Mouse (Mus musculus) CH12.LX (cell line): Measurements from ENCODE around the gene Vcpkmt. TPM values are rescaled to one million over a fixed set of nuclear protein-coding genes. Genes with fewer than 3 reads are reported as not detected.

Source experiments
- DNase-seq: peaks from one replicate; pipeline ENCODE4 v3.0.0-alpha.2; 2013; ENCODE audit errors: extremely low read depth
- H3K27ac ChIP-seq: 2 replicates; pipeline ENCODE4 v1.5.1; 2012; ENCODE audit warnings: low read depth, mild to moderate bottlenecking, control low read depth, moderate library complexity; ENCODE audit not compliant: insufficient read depth
- H3K27me3 ChIP-seq: replicated peaks from 2 replicates; pipeline ENCODE3; 2012; ENCODE audit warnings: inconsistent platforms
- H3K36me3 ChIP-seq, 2 experiments: replicated peaks in 1 of 2; 2 replicates each; pipeline versions ENCODE3 to v1.6.1; 2012; ENCODE audit warnings: inconsistent platforms in 1 of 2, low read length in 1 of 2, mild to moderate bottlenecking in 1 of 2, mixed read lengths in 1 of 2, moderate library complexity in 1 of 2; ENCODE audit not compliant: control insufficient read depth in 1 of 2, insufficient read depth in 1 of 2
- H3K4me1 ChIP-seq, 2 experiments: 2 replicates each; pipeline ENCODE4 v1.6.1; 2012; ENCODE audit warnings: inconsistent platforms in 1 of 2, moderate library complexity in 1 of 2; ENCODE audit not compliant: insufficient read depth in 2 of 2, control insufficient read depth in 1 of 2
- H3K4me2 ChIP-seq: 2 replicates; pipeline ENCODE4 v1.6.1; 2012; ENCODE audit warnings: low read depth, mild to moderate bottlenecking, control low read depth; ENCODE audit not compliant: poor library complexity, insufficient read depth, severe bottlenecking
- H3K4me3 ChIP-seq, 3 experiments: fragments of 150-350 bp in 1 of 3; sonication (generic) in 1 of 3; replicated peaks in 1 of 3; 2 replicates each; pipeline versions ENCODE3 to v1.5.1; 2011 to 2012; ENCODE audit warnings: low read depth in 2 of 3, low read length in 2 of 3, mild to moderate bottlenecking in 2 of 3, moderate library complexity in 2 of 3, control low read depth in 1 of 3, improper control_type of control experiment in 1 of 3, inconsistent platforms in 1 of 3, mixed read lengths in 1 of 3; ENCODE audit not compliant: poor library complexity in 1 of 3
- H3K79me2 ChIP-seq: replicated peaks from 2 replicates; pipeline ENCODE4 v1.6.1; 2012; ENCODE audit warnings: mild to moderate bottlenecking, moderate library complexity; ENCODE audit not compliant: control insufficient read depth, poor library complexity, insufficient read depth, severe bottlenecking; ENCODE audit errors: extremely low read depth
- H3K9ac ChIP-seq: 2 replicates; pipeline ENCODE4 v1.6.1; 2012; ENCODE audit warnings: low read depth, mild to moderate bottlenecking, control low read depth, moderate library complexity; ENCODE audit not compliant: insufficient read depth
- H3K9me3 ChIP-seq: replicated peaks from 2 replicates; pipeline ENCODE3; 2012; ENCODE audit warnings: low read length, inconsistent platforms, mixed read lengths
- CHD1 ChIP-seq: IDR thresholded peaks from 2 replicates; pipeline ENCODE4 v1.6.1; 2012; ENCODE audit warnings: low read depth, low read length, improper control_type of control experiment, inconsistent platforms
- CHD2 ChIP-seq: IDR thresholded peaks from 2 replicates; pipeline ENCODE4 v1.6.1; 2011; ENCODE audit warnings: low read length, improper control_type of control experiment
- CTCF ChIP-seq, 2 experiments: IDR thresholded peaks in 1 of 2; conservative IDR thresholded peaks in 1 of 2; 2 replicates each; pipeline ENCODE4 v1.5.1; 2011 to 2012; ENCODE audit warnings: low read depth in 2 of 2, low read length in 2 of 2, improper control_type of control experiment in 1 of 2, inconsistent platforms in 1 of 2, mild to moderate bottlenecking in 1 of 2, moderate library complexity in 1 of 2
- EP300 ChIP-seq: IDR thresholded peaks from 2 replicates; pipeline ENCODE4 v1.6.1; 2011; ENCODE audit warnings: low read length, improper control_type of control experiment
- ETS1 ChIP-seq: conservative IDR thresholded peaks from 2 replicates; pipeline ENCODE4 v1.6.1; 2012; ENCODE audit warnings: low read depth, mild to moderate bottlenecking, inconsistent platforms, low read length, improper control_type of control experiment, moderate library complexity
- GABPA ChIP-seq: IDR thresholded peaks from 2 replicates; pipeline ENCODE4 v1.6.1; 2012; ENCODE audit warnings: low read depth, low read length, improper control_type of control experiment, inconsistent platforms; ENCODE audit not compliant: insufficient replicate concordance
- HCFC1 ChIP-seq: IDR thresholded peaks from 2 replicates; pipeline ENCODE4 v1.6.1; 2012; ENCODE audit warnings: low read depth, mild to moderate bottlenecking, inconsistent platforms, low read length, improper control_type of control experiment
- JUN ChIP-seq: IDR thresholded peaks from 2 replicates; pipeline ENCODE4 v1.6.1; 2011; ENCODE audit warnings: low read depth, mild to moderate bottlenecking, low read length, improper control_type of control experiment, moderate library complexity; ENCODE audit not compliant: insufficient read depth
- JUND ChIP-seq: conservative IDR thresholded peaks from 2 replicates; pipeline ENCODE4 v1.6.1; 2011; ENCODE audit warnings: low read depth, low read length, improper control_type of control experiment
- KAT2A ChIP-seq: IDR thresholded peaks from 2 replicates; pipeline ENCODE4 v1.6.1; 2012; ENCODE audit warnings: low read length, improper control_type of control experiment, inconsistent platforms; ENCODE audit not compliant: insufficient replicate concordance
- MAFK ChIP-seq: IDR thresholded peaks from 2 replicates; pipeline ENCODE4 v1.6.1; 2011; ENCODE audit warnings: low read length, improper control_type of control experiment; ENCODE audit not compliant: insufficient replicate concordance
- MAX ChIP-seq: IDR thresholded peaks from 2 replicates; pipeline ENCODE4 v1.6.1; 2011; ENCODE audit warnings: low read length, improper control_type of control experiment
- MAZ ChIP-seq: IDR thresholded peaks from 2 replicates; pipeline ENCODE4 v1.6.1; 2012; ENCODE audit warnings: low read depth, mild to moderate bottlenecking, inconsistent platforms, low read length, improper control_type of control experiment, moderate library complexity
- MEF2A ChIP-seq: IDR thresholded peaks from 2 replicates; pipeline ENCODE4 v1.6.1; 2014; ENCODE audit warnings: low read depth, mild to moderate bottlenecking, inconsistent platforms, low read length, improper control_type of control experiment, borderline replicate concordance
- MXI1 ChIP-seq: IDR thresholded peaks from 2 replicates; pipeline ENCODE4 v1.6.1; 2011; ENCODE audit warnings: mild to moderate bottlenecking, low read depth, low read length, improper control_type of control experiment
- MYC ChIP-seq: IDR thresholded peaks from 2 replicates; pipeline ENCODE4 v1.6.1; 2011; ENCODE audit warnings: low read depth, mild to moderate bottlenecking, improper control_type of control experiment, low read length
- NELFE ChIP-seq: IDR thresholded peaks from 2 replicates; pipeline ENCODE4 v1.6.1; 2011; ENCODE audit warnings: low read depth, low read length, improper control_type of control experiment
- NRF1 ChIP-seq: IDR thresholded peaks from 2 replicates; pipeline ENCODE4 v1.6.1; 2014; ENCODE audit warnings: low read depth, mild to moderate bottlenecking, inconsistent platforms, low read length, improper control_type of control experiment, moderate library complexity
- PAX5 ChIP-seq: IDR thresholded peaks from 2 replicates; pipeline ENCODE4 v1.6.1; 2012; ENCODE audit warnings: low read length, inconsistent platforms, mixed read lengths
- POLR2AphosphoS2 ChIP-seq: IDR thresholded peaks from 2 replicates; pipeline ENCODE4 v1.6.1; 2011; ENCODE audit warnings: low read depth, low read length, improper control_type of control experiment
- RAD21 ChIP-seq: IDR thresholded peaks from 2 replicates; pipeline ENCODE4 v1.6.1; 2011; ENCODE audit warnings: low read depth, mild to moderate bottlenecking, low read length, improper control_type of control experiment, moderate library complexity
- RCOR1 ChIP-seq: conservative IDR thresholded peaks from 2 replicates; pipeline ENCODE4 v1.6.1; 2012; ENCODE audit warnings: low read depth, mild to moderate bottlenecking, inconsistent platforms, low read length, improper control_type of control experiment
- SMC3 ChIP-seq: IDR thresholded peaks from 2 replicates; pipeline ENCODE4 v1.6.1; 2011; ENCODE audit warnings: low read depth, low read length, improper control_type of control experiment
- TBP ChIP-seq: conservative IDR thresholded peaks from 2 replicates; pipeline ENCODE4 v1.6.1; 2011; ENCODE audit warnings: low read depth, low read length, improper control_type of control experiment
- TCF12 ChIP-seq: IDR thresholded peaks from 2 replicates; pipeline ENCODE4 v1.6.1; 2014; ENCODE audit warnings: low read depth, mild to moderate bottlenecking, inconsistent platforms, low read length, improper control_type of control experiment
- UBTF ChIP-seq: IDR thresholded peaks from 2 replicates; pipeline ENCODE4 v1.6.1; 2012; ENCODE audit warnings: low read depth, mild to moderate bottlenecking, inconsistent platforms, low read length, improper control_type of control experiment, moderate library complexity
- USF1 ChIP-seq: IDR thresholded peaks from 2 replicates; pipeline ENCODE4 v1.6.1; 2014; ENCODE audit warnings: low read depth, mild to moderate bottlenecking, inconsistent platforms, low read length, improper control_type of control experiment
- USF2 ChIP-seq: conservative IDR thresholded peaks from 2 replicates; pipeline ENCODE4 v1.6.1; 2011; ENCODE audit warnings: low read depth, low read length, improper control_type of control experiment
- ZC3H11A ChIP-seq: IDR thresholded peaks from 2 replicates; pipeline ENCODE4 v1.6.1; 2012; ENCODE audit warnings: low read depth, mild to moderate bottlenecking, inconsistent platforms, low read length, improper control_type of control experiment
- ZMIZ1 ChIP-seq: IDR thresholded peaks from 2 replicates; pipeline ENCODE4 v1.6.1; 2012; ENCODE audit warnings: low read depth, mild to moderate bottlenecking, inconsistent platforms, low read length, improper control_type of control experiment
- ZNF384 ChIP-seq: IDR thresholded peaks from 2 replicates; pipeline ENCODE4 v1.6.1; 2012; ENCODE audit warnings: low read depth, low read length, improper control_type of control experiment, inconsistent platforms
- dilution Hi-C: fragments of 300-500 bp; cut with MboI; formaldehyde crosslinking; loops from 2 replicates; pipeline ENCODE4 v1.14.3; 2020; ENCODE audit warnings: low sequenced_read_pairs; ENCODE audit not compliant: extremely low pct_unique_long_range_greater_than_20kb, extremely low pct_ligation_motif_present
- in situ Hi-C: fragments of 300-500 bp; cut with MboI; formaldehyde crosslinking; loops from 3 replicates; pipeline ENCODE4 v1.14.3; 2019; ENCODE audit warnings: low sequenced_read_pairs, low pct_ligation_motif_present, low pct_unique_long_range_greater_than_20kb, mixed read lengths
- polyA plus RNA-seq: library from polyadenylated mRNA; unstranded; fragments of >175 nt; gene quantifications from 2 replicates; pipeline ENCODE4 v1.2.1, GENCODE M21; 2012; ENCODE audit warnings: low read depth; ENCODE audit not compliant: insufficient read length
- total RNA-seq, 2 experiments: library from RNA; depleted of rRNA; stranded (reverse); fragments of 300-350 nt in 1 of 2; fragments of >200 nt in 1 of 2; gene quantifications; 2 replicates each; pipeline ENCODE4 v1.2.3; 2012 to 2014

The Vcpkmt gene
- total and polyA plus RNA-seq, 3 experiments: 14.9 to 38.9 (median 23.5) TPM

- Histone ChIP-seq H3K9ac (peak overlapping the region; percentile 55; the same call in 1 of the 2 replicates), H3K9me3 (no peaks in the 10 kb centered on the region), H3K27me3 (no peaks in the 10 kb centered on the region), H3K27ac (peak overlapping the region; percentile 89), H3K36me3 (no peaks in the 10 kb centered on the region), H3K79me2 (no peaks in the 10 kb centered on the region), H3K4me3 (no peak overlapping the region), H3K4me2 (peak overlapping the region; percentile 27), H3K4me1 (peaks cover 23 to 56% of the 10 kb centered on the region in 2 experiments)
- dilution Hi-C loops: no loop called here
- in situ Hi-C loops: no loop called here
- no peak for TF ChIP-seq MXI1
- TF ChIP-seq KAT2A: no peak
- TF ChIP-seq MAZ: no peak
- no peak for TF ChIP-seq MYC
- no peak for TF ChIP-seq PAX5
- TF ChIP-seq HCFC1: no peak
- TF ChIP-seq MAFK: no peak
- TF ChIP-seq CHD2: 0 out of 2 replicates have a peak, but pooled peaks have one; percentile 1
- TF ChIP-seq CHD1: peak; percentile 41; the same call in 1 of the 2 replicates
- DNase-seq: peak; percentile 58
Observed at GRCm38 (mm10) chr12:69544994-69545393, 37.8 kb downstream of the Vcpkmt start.

DNA sequence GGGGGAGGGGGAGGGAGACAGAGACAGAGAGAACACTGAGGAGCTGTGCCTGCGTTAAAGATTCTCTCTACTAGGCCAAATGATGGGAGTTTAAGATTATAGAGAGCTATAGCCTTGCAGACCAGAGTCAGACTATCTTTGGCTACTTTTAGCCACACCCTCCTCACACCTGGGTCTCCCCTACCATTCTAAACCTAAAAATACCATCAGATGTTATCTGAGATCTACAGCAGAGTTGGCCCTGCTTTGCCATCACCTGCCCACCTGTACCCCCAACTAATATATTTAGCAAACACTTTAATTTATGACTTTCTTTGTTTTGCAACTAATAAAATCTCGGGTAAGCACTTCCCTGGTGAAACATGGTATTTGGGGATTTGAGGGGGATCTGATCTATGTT lies 38.3 kb downstream of the Vcpkmt start:
- Histone ChIP-seq H3K9me3 (no peaks in the 10 kb centered on the region), H3K79me2 (no peaks in the 10 kb centered on the region), H3K4me1 (peaks cover 25 to 60% of the 10 kb centered on the region in 2 experiments), H3K27me3 (no peaks in the 10 kb centered on the region), H3K4me2 (peak overlapping the region; percentile 27), H3K4me3 (no peak overlapping the region), H3K36me3 (no peaks in the 10 kb centered on the region), H3K9ac (0 out of 2 replicates have a peak overlapping the region, but pooled peaks have one; percentile 55), H3K27ac (0 out of 2 replicates have a peak overlapping the region, but pooled peaks have one; percentile 13)
- dilution Hi-C loops: no loop called here
- in situ Hi-C loops: no loop called here
- TF ChIP-seq USF1 (no peak), PAX5 (no peak), EP300 (peak; percentile 4; the same call in 1 of the 2 replicates), GABPA (no peak), ZMIZ1 (no peak), ZNF384 (no peak), HCFC1 (no peak), TCF12 (no peak), ETS1 (0 out of 2 replicates have a peak, but pooled peaks have one; percentile 15), NELFE (no peak), CHD1 (0 out of 2 replicates have a peak, but pooled peaks have one; percentile 29), MAZ (no peak), KAT2A (no peak), USF2 (no peak), CHD2 (no peak), MEF2A (peak; percentile 56), JUN (no peak), RCOR1 (no peak), UBTF (no peak), MYC (no peak), TBP (no peak), CTCF (conservative IDR thresholded peaks at IDR 0.05 in 1 of 2, IDR thresholded peaks at IDR 0.05 in 1 of 2; ENCODE audit: low read depth in 2 of 2, low read length in 2 of 2) (no peak), MAFK (no peak; the same call in 1 of the 2 replicates), NRF1 (no peak), MAX (no peak), SMC3 (no peak), POLR2AphosphoS2 (no peak), JUND (no peak), MXI1 (no peak), RAD21 (no peak), ZC3H11A (no peak)
- no peak for DNase-seq
